Mouse (Mus musculus) heart, adult 2 months (tissue): Measurements from ENCODE around the gene Ghr. TPM values are rescaled to one million over a fixed set of nuclear protein-coding genes. Genes with fewer than 3 reads are reported as not detected.

ENCODE experiments used
- DNase-seq, 2 experiments: peaks; one replicate each; pipeline ENCODE4 v3.0.0; 2021
- H3K27ac ChIP-seq: fragments of 200-600 bp; 2 replicates; pipeline ENCODE4 v1.8.1; 2022
- H3K27me3 ChIP-seq: fragments of 200-500 bp; 2 replicates; pipeline ENCODE4 v1.6.1; 2012; ENCODE audit warnings: mild to moderate bottlenecking, low read length, inconsistent platforms, mixed read lengths; ENCODE audit not compliant: control insufficient read depth, insufficient read depth
- H3K36me3 ChIP-seq: fragments of 200-500 bp; 2 replicates; pipeline ENCODE4 v1.6.1; 2012; ENCODE audit warnings: low read length, inconsistent platforms; ENCODE audit not compliant: control insufficient read depth, insufficient read depth
- H3K4me1 ChIP-seq: fragments of 200-500 bp; 2 replicates; pipeline ENCODE4 v1.6.1; 2011; ENCODE audit warnings: low read length; ENCODE audit not compliant: control insufficient read depth, insufficient read depth
- H3K4me3 ChIP-seq: fragments of 200-600 bp; 2 replicates; pipeline ENCODE4 v1.8.1; 2022
- H3K79me2 ChIP-seq: fragments of 200-500 bp; replicated peaks from 2 replicates; pipeline ENCODE4 v1.6.1; 2012; ENCODE audit warnings: mild to moderate bottlenecking, inconsistent platforms, low read length, moderate library complexity, mixed read lengths; ENCODE audit not compliant: control insufficient read depth, insufficient read depth
- H3K9ac ChIP-seq: fragments of 200-500 bp; 2 replicates; pipeline ENCODE4 v1.6.1; 2012; ENCODE audit warnings: low read depth, mild to moderate bottlenecking, control low read depth, inconsistent platforms, low read length, mixed read lengths
- CTCF ChIP-seq: fragments of 200-600 bp; IDR thresholded peaks from 2 replicates; pipeline ENCODE4 v1.8.1; 2022; ENCODE audit warnings: antibody characterized with exemption, mild to moderate bottlenecking, moderate library complexity
- EP300 ChIP-seq: fragments of 200-500 bp; IDR thresholded peaks from 2 replicates; pipeline ENCODE4 v1.6.1; 2011; ENCODE audit warnings: low read depth, low read length, control low read depth; ENCODE audit not compliant: insufficient read depth
- POLR2A ChIP-seq: fragments of 200-500 bp; IDR thresholded peaks from 2 replicates; pipeline ENCODE4 v1.6.1; 2011; ENCODE audit warnings: mild to moderate bottlenecking, low read depth, low read length, control low read depth; ENCODE audit not compliant: insufficient read depth
- WGBS: fragments of 180-500 bp; shearing (Covaris S2); methylation state at CpG from one replicate; pipeline ENCODE4 v1.1.7; 2018; 5-methylcytosine and 5-hydroxymethylcytosine counted together
- intact Hi-C: fragments of 180-260 bp; cut with DNase I; formaldehyde crosslinking; loops from one replicate; pipeline ENCODE4 v1.15.1; 2025
- polyA plus RNA-seq: library from polyadenylated mRNA; depleted of rRNA; stranded (reverse); fragments of >200 nt; gene quantifications from 2 replicates; pipeline ENCODE4 v1.2.3, GENCODE M21; 2012
- total RNA-seq, 2 experiments: library from RNA; stranded (reverse); gene quantifications; 2 replicates each; pipeline ENCODE4 v1.2.3; 2021

The Ghr gene
- total and polyA plus RNA-seq, 3 experiments = 46.1 to 161 (median 160) TPM

- no peak overlapping the region for H3K9ac ChIP-seq
- TF ChIP-seq POLR2A (no peak), EP300 (no peak), CTCF (no peak)
- no peaks in the 10 kb centered on the region for H3K27me3 ChIP-seq
- no peaks in the 10 kb centered on the region for H3K79me2 ChIP-seq
- no peak for DNase-seq
- H3K4me3 ChIP-seq = no peak overlapping the region
- H3K27ac ChIP-seq = no peak overlapping the region
- intact Hi-C loops = no loop called here
- peaks cover 2% of the 10 kb centered on the region; the same call in 1 of the 2 replicates for H3K4me1 ChIP-seq
- peaks cover 5% of the 10 kb centered on the region for H3K36me3 ChIP-seq
Observed at GRCm38 (mm10) chr15:3390722-3391121, 192.6 kb downstream of the Ghr start.

GRCm38 (mm10) chr15:3389011-3389410, 194.3 kb downstream of the Ghr start:
- Histone ChIP-seq H3K4me1 (peaks cover 2% of the 10 kb centered on the region), H3K27ac (no peak overlapping the region), H3K36me3 (peaks cover 3% of the 10 kb centered on the region), H3K27me3 (no peaks in the 10 kb centered on the region), H3K4me3 (no peak overlapping the region), H3K9ac (no peak overlapping the region), H3K79me2 (no peaks in the 10 kb centered on the region)
- TF ChIP-seq POLR2A = no peak
- TF ChIP-seq CTCF = no peak
- TF ChIP-seq EP300 = no peak
- intact Hi-C loops = no loop called here
- no peak for DNase-seq

GRCm38 (mm10) chr15:3388485-3388884, 194.8 kb downstream of the Ghr start:
- WGBS = 55% methylated on average over 2 of the region's 2 CpGs
- no peak for TF ChIP-seq CTCF
- DNase-seq = no peak
- no peak overlapping the region for H3K4me3 ChIP-seq
- no peaks in the 10 kb centered on the region for H3K27me3 ChIP-seq
- no peaks in the 10 kb centered on the region for H3K79me2 ChIP-seq
- H3K9ac ChIP-seq = no peak overlapping the region
- H3K36me3 ChIP-seq = peaks cover 3% of the 10 kb centered on the region
- intact Hi-C loops = no loop called here
- no peak overlapping the region for H3K27ac ChIP-seq
- peaks cover 2% of the 10 kb centered on the region for H3K4me1 ChIP-seq

- Histone ChIP-seq H3K36me3 (no peaks in the 10 kb centered on the region; the same call in 1 of the 2 replicates), H3K79me2 (no peaks in the 10 kb centered on the region), H3K4me1 (peaks cover 2% of the 10 kb centered on the region), H3K27me3 (no peaks in the 10 kb centered on the region), H3K4me3 (no peak overlapping the region), H3K9ac (no peak overlapping the region), H3K27ac (no peak overlapping the region)
- no peak for TF ChIP-seq POLR2A
- TF ChIP-seq CTCF = no peak
- no peak for TF ChIP-seq EP300
- intact Hi-C loops = no loop called here
- no peak for DNase-seq
- 53% methylated on average over 2 of the region's 2 CpGs for WGBS
Observed at GRCm38 (mm10) chr15:3383788-3384187, 199.5 kb downstream of the Ghr start.

- intact Hi-C loops = no loop called here
- Histone ChIP-seq H3K36me3 (no peaks in the 10 kb centered on the region), H3K27ac (no peak overlapping the region), H3K4me3 (no peak overlapping the region), H3K27me3 (no peaks in the 10 kb centered on the region), H3K9ac (no peak overlapping the region), H3K4me1 (peaks cover 2% of the 10 kb centered on the region), H3K79me2 (no peaks in the 10 kb centered on the region)
- DNase-seq = no peak
- no peak for TF ChIP-seq POLR2A
- TF ChIP-seq EP300 = no peak
- no peak for TF ChIP-seq CTCF
- WGBS = 71% methylated on average over 6 of the region's 6 CpGs
Observed at GRCm38 (mm10) chr15:3381413-3381812, 201.9 kb downstream of the Ghr start.

GRCm38 (mm10) chr15:3368261-3368832, 214.9 kb downstream of the Ghr start:
- H3K36me3 ChIP-seq = no peaks in the 10 kb centered on the region
- 49% methylated on average over 2 of the region's 2 CpGs for WGBS
- no peaks in the 10 kb centered on the region for H3K4me1 ChIP-seq
- H3K27me3 ChIP-seq = no peaks in the 10 kb centered on the region
- no peak overlapping the region for H3K4me3 ChIP-seq
- DNase-seq = no peak
- H3K9ac ChIP-seq = no peak overlapping the region
- no peak for TF ChIP-seq POLR2A
- TF ChIP-seq EP300 = no peak
- TF ChIP-seq CTCF = no peak
- H3K27ac ChIP-seq = no peak overlapping the region
- H3K79me2 ChIP-seq = no peaks in the 10 kb centered on the region
- intact Hi-C loops = no loop called here
